Mouse (Mus musculus) embryo, embryonic 10 days (tissue): ENCODE measurements around the gene 4930415L06Rik.

Experiments used
- DNase-seq: peaks from one replicate; pipeline ENCODE4 v3.0.0-alpha.2; 2015; ENCODE audit warnings: low spot score

Gene 4930415L06Rik

DNA sequence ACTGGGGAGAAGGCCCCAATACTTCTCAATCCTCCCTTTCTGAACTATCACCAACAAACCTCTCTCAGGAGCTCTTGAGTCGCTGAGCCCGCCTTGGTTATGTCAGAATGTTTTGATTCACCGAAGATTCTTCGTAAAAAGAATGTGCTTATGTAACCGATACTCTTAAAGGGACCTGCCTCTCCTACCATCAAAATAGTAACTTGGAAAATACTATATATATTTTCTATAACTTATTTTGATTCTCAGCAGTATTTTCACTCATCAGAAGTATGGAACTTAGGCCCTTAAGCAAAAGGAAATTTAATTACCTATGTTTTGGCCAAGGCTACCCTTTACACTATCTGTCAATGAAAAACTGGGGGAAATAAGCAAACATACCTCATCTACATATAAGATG lies at the start of gene 4930415L06Rik:
TSS of gene 4930415L06Rik (minus strand) at position 101 of the 400 bp plus-strand sequence.
- no peak for DNase-seq

DNA sequence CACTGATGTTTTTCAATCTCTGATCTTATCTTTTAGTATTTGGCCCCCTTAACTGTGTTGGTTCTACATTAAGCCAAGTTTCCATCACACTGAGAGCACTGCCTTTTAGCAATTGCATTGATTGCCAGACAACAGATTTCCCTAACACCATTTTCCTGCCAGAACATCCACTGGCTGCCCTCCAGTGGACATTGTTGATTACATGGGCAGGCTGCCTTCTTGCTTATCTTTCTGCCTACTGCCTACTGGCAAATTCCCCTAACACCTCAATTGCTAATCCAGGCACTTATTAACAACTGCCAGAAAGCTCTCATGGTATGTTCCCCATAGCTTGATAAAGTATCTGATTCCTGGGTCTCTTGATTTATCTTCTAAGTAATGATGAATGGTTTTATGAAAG lies 46.0 kb upstream of the 4930415L06Rik start:
- DNase-seq = no peak

DNA sequence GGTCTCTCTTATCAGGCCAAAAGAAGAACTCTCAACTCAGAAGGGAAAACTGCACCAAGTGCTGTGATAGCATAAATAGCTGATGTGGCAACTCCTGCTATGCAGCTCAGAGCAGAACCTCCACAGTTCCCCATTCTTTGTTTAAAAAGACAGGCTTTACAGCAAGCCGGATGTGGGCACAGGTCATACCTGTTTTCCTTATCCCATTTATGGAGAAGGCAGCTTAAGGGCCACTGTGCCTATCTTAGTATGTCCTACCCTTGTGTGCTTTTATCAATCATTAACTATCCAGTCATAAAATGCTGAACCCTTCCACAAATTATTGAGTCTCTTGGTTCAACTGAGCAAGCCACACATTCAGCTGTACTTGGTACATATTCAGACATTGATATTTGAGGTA lies 27.8 kb downstream of the 4930415L06Rik start:
- no peak for DNase-seq
